Mouse (Mus musculus) forebrain, embryonic 15.5 days (tissue): ENCODE data around the gene 4930556J24Rik. TPM values are rescaled to one million over a fixed set of nuclear protein-coding genes. Genes with fewer than 3 reads are reported as not detected.
"Not testable (repeated sequence)": the region's sequence is repeated elsewhere in the genome, so short reads cannot be mapped to it uniquely, and the experiment has no call there.

Experiments
- ATAC-seq: fragments of 200-750 bp; cut with Nextera tagmentation; replicated peaks from 2 replicates; pipeline ENCODE4 v1.8.0; 2017; ENCODE audit warnings: mild to moderate bottlenecking, moderate TSS enrichment, moderate library complexity
- H3K27ac ChIP-seq: fragments of 300-500 bp; sonication (generic); replicated peaks from 2 replicates; pipeline ENCODE4 v1.5.1; 2015; ENCODE audit warnings: mild to moderate bottlenecking, inconsistent platforms
- H3K27me3 ChIP-seq: fragments of 300-500 bp; sonication (generic); 2 replicates; pipeline ENCODE4 v1.6.1; 2015; ENCODE audit warnings: inconsistent platforms
- H3K36me3 ChIP-seq: fragments of 300-500 bp; sonication (generic); 2 replicates; pipeline ENCODE4 v1.6.1; 2015; ENCODE audit warnings: mild to moderate bottlenecking, inconsistent platforms
- H3K4me1 ChIP-seq: fragments of 300-500 bp; sonication (generic); 2 replicates; pipeline ENCODE4 v1.6.1; 2015; ENCODE audit warnings: inconsistent platforms
- H3K4me2 ChIP-seq: fragments of 300-500 bp; sonication (generic); replicated peaks from 2 replicates; pipeline ENCODE4 v1.6.1; 2015; ENCODE audit warnings: mild to moderate bottlenecking, inconsistent platforms
- H3K4me3 ChIP-seq: fragments of 300-500 bp; sonication (generic); 2 replicates; pipeline ENCODE4 v1.5.1; 2015; ENCODE audit warnings: mild to moderate bottlenecking, inconsistent platforms
- H3K9ac ChIP-seq: fragments of 300-500 bp; sonication (generic); replicated peaks from 2 replicates; pipeline ENCODE4 v1.6.1; 2015; ENCODE audit warnings: mild to moderate bottlenecking, inconsistent platforms
- H3K9me3 ChIP-seq: fragments of 300-500 bp; sonication (generic); 2 replicates; pipeline ENCODE4 v1.6.1; 2016; ENCODE audit warnings: inconsistent platforms
- WGBS: fragments of 180-500 bp; shearing (Covaris S2); methylation state at CpG from one replicate; pipeline ENCODE4 v1.1.7; 2015; ENCODE audit warnings: mixed read lengths; 5-methylcytosine and 5-hydroxymethylcytosine counted together
- polyA plus RNA-seq: library from polyadenylated mRNA; unstranded; fragments of >200 nt; fragmentation: Nextera tagmentation; extraction: Ambion mirVana; gene quantifications from 2 replicates; pipeline ENCODE4 v1.2.1, GENCODE M21; 2015

Gene 4930556J24Rik
- polyA plus RNA-seq, result not detected in 2 replicates

DNA sequence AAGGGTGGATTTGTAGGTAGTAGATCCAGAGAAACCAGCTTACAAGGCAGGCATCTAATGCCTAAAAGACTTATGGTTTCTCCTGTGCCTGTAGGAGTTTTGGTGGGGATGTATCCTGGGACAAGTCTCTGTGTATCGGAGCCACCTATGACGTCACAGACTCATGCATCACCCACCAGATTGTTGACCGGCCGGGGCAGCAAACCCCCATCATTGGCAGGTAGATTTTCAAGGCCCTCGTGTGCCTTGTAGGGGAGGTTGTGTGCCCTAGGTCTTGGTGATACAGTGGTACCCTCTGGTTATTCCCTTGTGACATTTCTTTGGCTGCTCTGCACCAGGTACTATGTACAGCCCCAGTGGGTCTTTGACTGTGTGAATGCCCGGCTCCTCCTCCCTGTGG lies at the start of gene 4930556J24Rik:
4930556J24Rik (minus strand) TSS at position 101 of the 400 bp plus-strand sequence.
- peaks cover 78% of the 10 kb centered on the region for H3K36me3 ChIP-seq
- H3K9ac ChIP-seq, result no peak within 1 kb of the TSS
- H3K4me2 ChIP-seq, result no peak within 1 kb of the TSS
- no peak within 1 kb of the TSS for H3K27ac ChIP-seq
- no peaks in the 10 kb centered on the region for H3K9me3 ChIP-seq
- no peak for ATAC-seq
- WGBS, result 98% methylated on average over 6 of the region's 6 CpGs
- no peaks in the 10 kb centered on the region for H3K27me3 ChIP-seq
- no peaks in the 10 kb centered on the region for H3K4me1 ChIP-seq
- no peak within 1 kb of the TSS for H3K4me3 ChIP-seq

DNA sequence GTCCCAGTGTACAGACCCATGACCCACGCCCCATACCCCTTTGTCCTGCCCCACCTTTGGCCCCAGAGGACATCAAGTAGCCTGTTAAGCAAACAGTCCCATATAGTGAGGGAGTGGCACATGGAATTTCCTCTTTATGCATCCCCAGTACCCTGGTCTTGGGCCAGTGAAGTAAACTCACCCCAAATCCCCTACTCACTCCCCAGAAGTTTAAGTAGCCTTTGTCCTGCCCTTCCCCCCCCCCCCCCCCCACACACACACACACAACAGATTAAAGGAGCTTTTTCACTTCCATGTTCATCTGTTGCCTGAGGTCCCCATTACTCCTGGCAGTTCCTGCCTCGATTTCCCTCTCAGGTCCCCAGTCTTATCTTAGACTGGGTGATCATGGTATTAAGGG lies 46.7 kb upstream of the 4930556J24Rik start:
- H3K4me3 ChIP-seq, result no peak overlapping the region
- H3K27me3 ChIP-seq, result no peaks in the 10 kb centered on the region
- no peak overlapping the region for H3K27ac ChIP-seq
- 0 out of 2 replicates have a peak, but pooled peaks cover 3% of the 10 kb centered on the region for H3K4me1 ChIP-seq
- WGBS, result 83% methylated on average over 2 of the region's 2 CpGs
- H3K9me3 ChIP-seq, result no peaks in the 10 kb centered on the region
- ATAC-seq, result no peak
- H3K9ac ChIP-seq, result no peak overlapping the region
- no peak overlapping the region for H3K4me2 ChIP-seq
- H3K36me3 ChIP-seq, result no peaks in the 10 kb centered on the region

DNA sequence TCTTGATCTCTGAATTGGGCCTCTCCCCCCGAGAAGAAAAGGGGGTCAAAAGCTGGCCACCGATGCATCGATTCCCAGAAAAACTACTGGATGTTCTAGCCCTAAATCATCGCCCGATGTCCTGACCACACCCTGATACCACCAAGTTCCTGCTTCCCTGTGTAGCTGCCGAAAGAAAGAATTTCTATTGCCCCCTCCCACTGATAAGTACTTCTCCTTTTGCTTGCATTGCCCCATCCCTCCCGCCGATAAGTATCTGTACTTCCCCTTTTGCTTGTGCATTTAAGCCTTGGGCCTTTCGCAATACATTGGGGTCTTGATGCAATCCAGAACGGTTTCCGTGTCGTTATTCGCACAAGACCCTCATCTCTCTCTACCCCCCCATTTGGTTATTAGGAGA lies 45.5 kb upstream of the 4930556J24Rik start:
- H3K9ac ChIP-seq, H3K4me1 ChIP-seq, H3K4me3 ChIP-seq, H3K27me3 ChIP-seq, H3K36me3 ChIP-seq, H3K4me2 ChIP-seq, H3K27ac ChIP-seq, ATAC-seq, H3K9me3 ChIP-seq: not testable (repeated sequence)
- 92% methylated on average over 13 of the region's 13 CpGs for WGBS

DNA sequence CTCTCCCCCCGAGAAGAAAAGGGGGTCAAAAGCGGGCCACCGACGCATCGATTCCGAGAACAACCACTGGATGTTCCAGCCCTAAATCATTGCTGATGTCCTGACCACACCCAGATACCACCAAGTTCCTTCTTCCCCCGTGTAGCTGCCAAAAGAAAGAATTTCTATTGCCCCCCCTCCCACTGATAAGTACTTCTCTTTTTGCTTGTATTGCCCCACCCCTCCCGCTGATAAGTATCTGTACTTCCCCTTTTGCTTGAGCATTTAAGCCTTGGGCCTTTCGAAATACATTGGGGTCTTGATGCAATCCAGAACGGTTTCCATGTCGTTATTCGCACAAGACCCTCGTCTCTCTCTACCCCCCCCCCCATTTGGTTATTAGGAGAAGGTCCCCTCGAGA lies 39.2 kb upstream of the 4930556J24Rik start:
- not testable (repeated sequence) for H3K27me3 ChIP-seq, H3K27ac ChIP-seq, H3K4me2 ChIP-seq, H3K4me3 ChIP-seq, H3K9me3 ChIP-seq, H3K4me1 ChIP-seq, H3K36me3 ChIP-seq, ATAC-seq, H3K9ac ChIP-seq
- WGBS, result 91% methylated on average over 14 of the region's 14 CpGs

DNA sequence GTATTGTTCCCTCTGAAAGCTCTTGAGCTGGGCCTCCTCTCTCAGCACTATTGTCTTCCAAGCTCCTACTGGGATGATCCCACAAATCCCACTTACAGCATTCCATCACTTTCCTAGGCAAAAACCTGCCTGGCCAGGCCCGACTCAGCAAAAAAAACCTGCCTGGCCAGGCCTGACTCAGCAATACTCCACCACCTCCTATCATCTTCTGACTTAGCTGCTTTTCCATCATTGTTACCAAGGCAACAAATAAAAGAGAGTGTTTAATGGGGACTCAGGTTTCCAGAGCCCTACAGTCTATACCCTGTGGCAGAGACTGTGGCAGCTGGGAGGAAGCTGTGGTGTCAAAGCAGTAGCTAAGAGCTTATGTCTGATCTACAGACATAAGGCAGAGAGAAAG lies 36.0 kb upstream of the 4930556J24Rik start:
- ATAC-seq, result no peak
- H3K27me3 ChIP-seq, result no peaks in the 10 kb centered on the region
- no peaks in the 10 kb centered on the region; the same call in 1 of the 2 replicates for H3K9me3 ChIP-seq
- no peaks in the 10 kb centered on the region for H3K4me1 ChIP-seq
- no peak overlapping the region for H3K4me2 ChIP-seq
- no peak overlapping the region for H3K27ac ChIP-seq
- H3K4me3 ChIP-seq, result no peak overlapping the region
- no peak overlapping the region for H3K9ac ChIP-seq
- 57% methylated on average over 1 of the region's 1 CpGs for WGBS
- H3K36me3 ChIP-seq, result no peaks in the 10 kb centered on the region

DNA sequence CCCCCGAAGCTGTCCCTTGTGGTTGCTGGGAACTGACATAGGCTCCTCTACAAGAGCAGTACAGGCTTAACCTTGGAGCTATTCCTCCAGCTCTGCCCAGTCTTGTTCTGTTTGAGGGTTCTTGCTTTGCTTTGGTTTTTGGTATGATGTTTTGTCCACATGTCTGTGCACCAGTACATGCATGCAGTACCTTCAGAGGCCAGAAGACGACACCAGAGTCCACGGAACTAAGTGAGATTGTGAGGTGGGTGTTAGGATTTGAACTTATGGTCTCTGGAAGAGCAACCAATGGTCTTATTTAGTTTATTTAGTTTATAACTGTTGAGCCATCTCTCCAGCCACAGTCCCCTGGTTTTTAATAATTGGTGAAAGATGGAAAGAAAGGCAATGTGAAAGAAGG lies 29.9 kb upstream of the 4930556J24Rik start:
- Histone ChIP-seq H3K4me3 (no peak overlapping the region), H3K27ac (no peak overlapping the region), H3K9ac (no peak overlapping the region), H3K36me3 (no peaks in the 10 kb centered on the region), H3K4me2 (no peak overlapping the region), H3K27me3 (no peaks in the 10 kb centered on the region), H3K9me3 (no peaks in the 10 kb centered on the region), H3K4me1 (no peaks in the 10 kb centered on the region)
- no peak for ATAC-seq
- 88% methylated on average over 3 of the region's 3 CpGs for WGBS

DNA sequence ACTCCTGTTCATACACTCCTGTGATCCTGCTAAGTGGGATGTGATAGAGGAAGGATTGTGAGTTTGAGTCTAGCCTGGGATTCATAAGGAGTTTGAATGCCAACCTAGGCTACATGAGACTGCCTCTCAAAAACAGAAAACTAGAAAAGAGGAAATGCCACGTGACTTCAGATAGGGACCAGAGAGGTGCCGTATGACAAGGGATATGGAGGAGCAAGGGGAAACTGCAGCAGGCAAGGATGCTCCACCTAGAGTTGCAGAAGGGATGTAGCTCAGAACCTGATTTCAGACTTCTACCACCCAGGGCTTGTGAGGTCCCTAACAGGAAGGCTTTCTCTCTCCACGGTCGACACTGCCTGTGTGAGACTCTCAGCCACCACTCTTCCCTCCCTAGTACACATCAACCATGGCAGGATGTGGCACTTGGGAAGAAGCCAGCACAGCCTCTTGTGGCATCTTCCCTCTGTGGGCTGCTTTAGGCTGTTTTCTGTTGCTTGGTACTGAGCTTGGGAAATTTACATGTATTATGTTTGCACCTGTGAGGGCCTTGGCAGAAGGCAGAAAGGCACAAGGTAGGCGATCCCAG lies 28.7 kb upstream of the 4930556J24Rik start:
- Histone ChIP-seq H3K9ac (no peak overlapping the region), H3K4me2 (no peak overlapping the region), H3K27me3 (peaks cover 4% of the 10 kb centered on the region; the same call in 1 of the 2 replicates), H3K27ac (no peak overlapping the region), H3K4me3 (no peak overlapping the region), H3K4me1 (no peaks in the 10 kb centered on the region), H3K36me3 (no peaks in the 10 kb centered on the region), H3K9me3 (no peaks in the 10 kb centered on the region)
- WGBS, result 62% methylated on average over 5 of the region's 5 CpGs
- no peak for ATAC-seq

DNA sequence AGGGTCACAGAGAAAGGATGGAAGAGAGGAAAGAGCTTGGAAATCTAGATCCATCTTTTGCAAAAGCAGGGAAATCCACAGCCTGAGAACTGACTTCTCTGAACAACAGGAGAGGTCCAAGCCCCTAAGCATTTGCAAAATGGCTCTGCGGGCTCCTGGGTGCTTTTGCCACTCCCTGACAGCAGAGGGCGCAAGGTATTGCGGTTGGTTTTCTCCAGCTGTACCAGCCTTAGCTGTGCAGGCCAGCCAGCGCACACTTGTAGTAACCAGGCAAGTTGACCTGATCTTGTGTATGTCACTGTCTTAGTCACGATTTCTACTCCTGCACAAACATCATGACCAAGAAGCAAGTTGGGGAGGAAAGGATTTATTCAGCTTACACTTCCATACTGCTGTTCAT lies 25.0 kb upstream of the 4930556J24Rik start:
- Histone ChIP-seq H3K4me1 (peaks cover 6% of the 10 kb centered on the region), H3K9me3 (no peaks in the 10 kb centered on the region), H3K36me3 (no peaks in the 10 kb centered on the region), H3K9ac (no peak overlapping the region), H3K27ac (no peak overlapping the region), H3K4me3 (no peak overlapping the region), H3K4me2 (no peak overlapping the region), H3K27me3 (peaks cover 39% of the 10 kb centered on the region)
- WGBS, result 8% methylated on average over 5 of the region's 5 CpGs
- ATAC-seq, result peak; percentile 60; the same call in 1 of the 2 replicates

DNA sequence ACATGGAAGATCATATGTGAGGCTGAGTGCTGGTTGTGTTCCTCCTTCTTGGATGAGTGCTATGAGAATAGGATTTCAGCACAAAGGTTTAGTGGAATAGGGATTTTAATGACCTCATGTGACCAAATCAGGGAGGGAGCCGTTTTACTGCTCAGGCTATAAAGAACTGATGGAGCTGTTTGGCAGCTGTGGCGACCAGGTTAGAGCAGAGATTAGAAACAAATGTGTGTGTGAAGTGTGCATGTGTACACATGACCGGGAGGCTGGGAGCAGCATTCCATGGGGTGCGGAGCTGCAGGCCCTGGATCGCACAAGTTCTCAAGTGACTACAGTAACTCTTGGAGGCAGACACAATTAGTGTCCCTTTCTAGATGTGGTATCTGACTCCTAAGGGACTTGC lies 23.0 kb upstream of the 4930556J24Rik start:
- H3K4me1 ChIP-seq, result peaks cover 6% of the 10 kb centered on the region
- no peak overlapping the region for H3K27ac ChIP-seq
- H3K4me3 ChIP-seq, result no peak overlapping the region
- H3K27me3 ChIP-seq, result peaks cover 40% of the 10 kb centered on the region
- H3K36me3 ChIP-seq, result no peaks in the 10 kb centered on the region
- H3K9ac ChIP-seq, result no peak overlapping the region
- no peak for ATAC-seq
- no peak overlapping the region for H3K4me2 ChIP-seq
- H3K9me3 ChIP-seq, result no peaks in the 10 kb centered on the region
- WGBS, result 71% methylated on average over 5 of the region's 5 CpGs

DNA sequence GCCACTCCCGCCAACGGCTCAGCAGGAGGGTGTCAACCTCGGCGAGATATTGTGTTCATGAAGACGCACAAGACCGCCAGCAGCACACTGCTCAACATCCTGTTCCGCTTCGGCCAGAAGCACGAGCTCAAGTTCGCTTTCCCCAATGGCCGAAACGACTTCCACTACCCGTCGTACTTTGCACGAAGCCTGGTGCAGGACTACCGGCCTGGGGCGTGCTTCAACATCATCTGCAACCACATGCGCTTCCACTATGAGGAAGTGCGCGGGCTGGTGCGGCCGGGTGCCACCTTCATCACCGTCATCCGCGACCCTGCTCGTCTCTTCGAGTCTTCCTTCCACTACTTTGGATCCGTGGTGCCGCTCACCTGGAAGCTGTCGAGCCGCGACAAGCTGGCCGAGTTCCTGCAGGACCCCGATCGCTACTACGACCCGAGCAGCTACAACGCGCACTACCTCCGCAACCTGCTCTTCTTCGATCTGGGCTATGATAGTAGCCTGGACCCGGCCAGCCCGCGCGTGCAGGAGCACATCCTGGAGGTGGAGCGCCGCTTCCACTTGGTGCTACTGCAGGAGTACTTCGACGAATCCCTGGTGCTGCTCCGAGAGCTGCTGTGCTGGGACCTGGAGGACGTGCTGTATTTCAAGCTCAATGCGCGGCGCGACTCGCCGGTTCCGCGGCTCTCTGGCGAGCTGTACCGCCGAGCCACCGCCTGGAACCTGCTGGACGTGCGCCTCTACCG lies 21.6 kb upstream of the 4930556J24Rik start:
- Histone ChIP-seq H3K27me3 (peaks cover 40% of the 10 kb centered on the region), H3K4me3 (peak overlapping the region; percentile 30), H3K4me1 (peaks cover 6% of the 10 kb centered on the region), H3K36me3 (no peaks in the 10 kb centered on the region), H3K4me2 (peak overlapping the region; percentile 38), H3K9ac (no peak overlapping the region), H3K27ac (no peak overlapping the region), H3K9me3 (no peaks in the 10 kb centered on the region)
- no peak for ATAC-seq
- WGBS, result 8% methylated on average over 66 of the region's 66 CpGs

DNA sequence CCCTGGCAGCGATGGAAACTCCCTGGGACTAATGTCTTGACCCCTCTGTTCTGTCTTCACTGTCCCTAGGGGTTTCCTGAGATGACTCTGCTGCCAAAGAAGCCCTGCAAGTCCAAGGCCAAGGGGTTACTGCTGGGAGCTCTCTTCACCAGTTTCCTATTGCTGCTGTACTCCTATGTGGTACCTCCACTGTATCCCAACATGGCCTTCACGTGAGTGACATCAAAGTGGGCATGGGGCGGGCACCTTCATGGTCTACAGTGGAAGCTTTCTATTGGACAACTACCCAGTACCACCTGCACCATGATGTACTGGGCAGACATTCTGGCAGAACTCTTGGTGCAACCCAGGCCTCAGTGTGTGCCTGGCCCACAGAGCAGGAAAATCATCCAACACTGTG lies 20.3 kb upstream of the 4930556J24Rik start:
- no peaks in the 10 kb centered on the region for H3K36me3 ChIP-seq
- WGBS, result 84% methylated on average over 3 of the region's 3 CpGs
- no peak for ATAC-seq

DNA sequence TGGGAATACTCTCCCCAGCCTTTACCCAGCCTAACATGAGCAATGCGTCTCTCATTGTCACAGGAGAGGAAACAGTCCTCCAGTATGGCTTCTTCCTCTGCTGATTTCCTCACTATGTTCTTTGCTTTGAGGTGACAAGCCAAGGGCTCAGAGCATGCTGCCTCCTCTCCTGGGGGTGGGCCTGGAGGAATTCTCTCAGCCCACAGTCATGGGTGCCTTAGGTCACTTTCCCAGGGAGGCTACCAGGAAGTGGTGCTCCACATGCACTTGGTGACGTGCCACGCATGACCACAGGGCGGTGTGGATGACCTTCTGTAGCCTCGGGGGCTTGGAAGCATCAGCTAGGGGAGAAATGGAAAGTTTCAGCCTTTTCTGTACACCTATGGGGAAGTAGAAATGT lies 18.9 kb upstream of the 4930556J24Rik start:
- Histone ChIP-seq H3K9me3 (no peaks in the 10 kb centered on the region), H3K9ac (no peak overlapping the region), H3K27me3 (peaks cover 36% of the 10 kb centered on the region), H3K4me2 (no peak overlapping the region), H3K4me1 (peaks cover 6% of the 10 kb centered on the region), H3K27ac (no peak overlapping the region), H3K4me3 (no peak overlapping the region), H3K36me3 (no peaks in the 10 kb centered on the region)
- ATAC-seq, result no peak
- WGBS, result 87% methylated on average over 5 of the region's 5 CpGs

More for the DNA sequence above, 20.3 kb upstream of the 4930556J24Rik start:
- Histone ChIP-seq H3K4me2 (no peak overlapping the region), H3K4me1 (peaks cover 6% of the 10 kb centered on the region), H3K9ac (no peak overlapping the region), H3K27me3 (peaks cover 40% of the 10 kb centered on the region), H3K9me3 (no peaks in the 10 kb centered on the region), H3K4me3 (no peak overlapping the region), H3K27ac (no peak overlapping the region)
